In genomic region chr13:21275021-21275814, GRCm38 (mm10) we compare ENCODE assay signal across 8 mouse cellular contexts. TPM values are rescaled to one million over a fixed set of nuclear protein-coding genes. Genes with fewer than 3 reads are reported as not detected.
A peak's percentile ranks its signal among the peaks of the same experiment; 100 is the strongest.
DNase-seq lines count a peak whose midpoint lies in the region; ATAC-seq lines count a peak whose summit lies in the region.

No protein-coding gene starts in this region.

- H3K4me1 ChIP-seq in forebrain, embryonic 12.5 days, result peaks cover 9% of the 10 kb centered on the region
- 0 out of 2 replicates have a peak, but pooled peaks cover 3% of the 10 kb centered on the region for H3K4me1 ChIP-seq in intestine, embryonic 15.5 days (replicated peaks)
- H3K4me1 ChIP-seq in stomach, embryonic 14.5 days (ENCODE audit: control insufficient read depth, insufficient read depth, low read length), result no peaks in the 10 kb centered on the region

- no peaks in the 10 kb centered on the region for H3K36me3 ChIP-seq in forebrain, embryonic 12.5 days (replicated peaks)
- H3K36me3 ChIP-seq in intestine, embryonic 15.5 days, result no peaks in the 10 kb centered on the region
- H3K36me3 ChIP-seq in macrophage (ENCODE audit: inconsistent target), result no peaks in the 10 kb centered on the region
- no peaks in the 10 kb centered on the region for H3K36me3 ChIP-seq in stomach, embryonic 14.5 days (ENCODE audit: control insufficient read depth, insufficient read depth, low read length)

- no peaks in the 10 kb centered on the region for H3K79me2 ChIP-seq in macrophage (ENCODE audit: inconsistent target)

- under 1% methylated on average over 29 of the region's 29 CpGs for whole genome bisulfite sequencing in forebrain, embryonic 12.5 days
- 2% methylated on average over 29 of the region's 29 CpGs for WGBS in intestine, embryonic 15.5 days
- WGBS in macrophage (ENCODE audit: missing documents), result 4% methylated on average over 29 of the region's 29 CpGs
- WGBS in stomach, embryonic 14.5 days, result under 1% methylated on average over 29 of the region's 29 CpGs

- peak overlapping the region; percentile 57 for H3K4me3 ChIP-seq in forebrain, embryonic 12.5 days (replicated peaks)
- H3K4me3 ChIP-seq in intestine, embryonic 15.5 days (replicated peaks), result peak overlapping the region; percentile 40
- peak overlapping the region; percentile 44 for H3K4me3 ChIP-seq in macrophage (ENCODE audit: inconsistent target)
- peak overlapping the region; percentile 64 for H3K4me3 ChIP-seq in stomach, embryonic 14.5 days (ENCODE audit: low read depth, low read length)

- peak; percentile 75 for ATAC-seq in forebrain, embryonic 12.5 days (ENCODE audit: low FRiP score)
- peak; percentile 72 for ATAC-seq in intestine, embryonic 15.5 days
- ATAC-seq in stomach, embryonic 14.5 days (ENCODE audit: insufficient number of reproducible peaks, insufficient read depth, low FRiP score, low read depth), result peak; percentile 64

- peak; percentile 31 to 56 for DNase-seq in left cerebral cortex, adult 18-20 months (ENCODE audit: low spot score in 2 of 2)
- DNase-seq in left cerebral cortex, postnatal 4 days, result no peak
- peak; percentile 88 for DNase-seq in brain, adult 2 months (ENCODE audit: low read depth, low spot score)
- DNase-seq in gastrocnemius, adult 18-20 months (ENCODE audit: low spot score), result no peak

- H3K27me3 ChIP-seq in forebrain, embryonic 12.5 days, result peaks cover 18% of the 10 kb centered on the region
- no peaks in the 10 kb centered on the region for H3K27me3 ChIP-seq in intestine, embryonic 15.5 days (replicated peaks)
- no peaks in the 10 kb centered on the region for H3K27me3 ChIP-seq in stomach, embryonic 14.5 days (ENCODE audit: control insufficient read depth, insufficient read depth, low read length)

- no peaks in the 10 kb centered on the region for H3K9me3 ChIP-seq in forebrain, embryonic 12.5 days
- H3K9me3 ChIP-seq in intestine, embryonic 15.5 days, result no peaks in the 10 kb centered on the region
- no peaks in the 10 kb centered on the region for H3K9me3 ChIP-seq in stomach, embryonic 14.5 days (ENCODE audit: control insufficient read depth, low read depth, low read length)

- 0 out of 2 replicates have a peak overlapping the region, but pooled peaks have one; percentile 25 for H3K27ac ChIP-seq in forebrain, embryonic 12.5 days
- H3K27ac ChIP-seq in intestine, embryonic 15.5 days, result no peak overlapping the region
- no peak overlapping the region for H3K27ac ChIP-seq in macrophage
- H3K27ac ChIP-seq in stomach, embryonic 14.5 days (ENCODE audit: low read length), result no peak overlapping the region

- H3K9ac ChIP-seq in forebrain, embryonic 12.5 days, result peak overlapping the region; percentile 47
- peak overlapping the region; percentile 37; the same call in 1 of the 2 replicates for H3K9ac ChIP-seq in intestine, embryonic 15.5 days
- H3K9ac ChIP-seq in stomach, embryonic 14.5 days (replicated peaks; ENCODE audit: low read depth, low read length), result peak overlapping the region; percentile 4; the same call in 1 of the 2 replicates

- H3K4me2 ChIP-seq in forebrain, embryonic 12.5 days, result peak overlapping the region; percentile 55
- H3K4me2 ChIP-seq in intestine, embryonic 15.5 days (replicated peaks), result peak overlapping the region; percentile 52
- H3K4me2 ChIP-seq in stomach, embryonic 14.5 days (replicated peaks; ENCODE audit: low read depth, low read length), result peak overlapping the region; percentile 50

- intact Hi-C loops in left cerebral cortex, postnatal 4 days (cut with DNase I), result loop anchor here (5.0 kb wide), 2 partner anchors 52 to 103 kb away; no protein-coding TSS in a partner anchor

RNA-seq across cellular contexts. Expression of gene Gpx5, which starts 17.3 kb away (rescaled TPM):
- not detected for total RNA-seq in left cerebral cortex, adult 18-20 months (2021)
- not detected for total RNA-seq in left cerebral cortex, postnatal 4 days (2021)
- not detected in 2 replicates for polyA plus RNA-seq in forebrain, embryonic 12.5 days (2016; fragmentation: Nextera tagmentation; extraction: Ambion mirVana)
- not detected in 2 replicates for polyA plus RNA-seq in intestine, embryonic 15.5 days (2015; fragmentation: Nextera tagmentation; extraction: Ambion mirVana)
- not detected for total RNA-seq in macrophage (2018; cell fraction: chromatin; rRNA removed)
- total RNA-seq in macrophage (2018; cell fraction: cytosol; rRNA removed), result not detected
- total RNA-seq in macrophage (2018; cell fraction: nucleus; rRNA removed), result not detected
- not detected in 3 replicates for polyA plus RNA-seq in macrophage (2018)
- polyA plus RNA-seq in stomach, embryonic 14.5 days (2014; fragmentation: Nextera tagmentation; extraction: Ambion mirVana), result not detected in 2 replicates
- total RNA-seq in gastrocnemius, adult 18-20 months (2021), result not detected

RNA-seq across cellular contexts. Expression of gene Gpx6, which starts 36.7 kb away (rescaled TPM):
- total RNA-seq in left cerebral cortex, adult 18-20 months (2021), result under 1 TPM; 0.33 to 0.37 TPM
- total RNA-seq in left cerebral cortex, postnatal 4 days (2021), result not detected
- not detected in 2 replicates for polyA plus RNA-seq in forebrain, embryonic 12.5 days (2016; fragmentation: Nextera tagmentation; extraction: Ambion mirVana)
- not detected in 2 replicates for polyA plus RNA-seq in intestine, embryonic 15.5 days (2015; fragmentation: Nextera tagmentation; extraction: Ambion mirVana)
- total RNA-seq in macrophage (2018; cell fraction: chromatin; rRNA removed), result not detected
- total RNA-seq in macrophage (2018; cell fraction: cytosol; rRNA removed), result not detected
- not detected for total RNA-seq in macrophage (2018; cell fraction: nucleus; rRNA removed)
- polyA plus RNA-seq in macrophage (2018), result not detected in 3 replicates
- not detected in 2 replicates for polyA plus RNA-seq in stomach, embryonic 14.5 days (2014; fragmentation: Nextera tagmentation; extraction: Ambion mirVana)
- not detected for total RNA-seq in gastrocnemius, adult 18-20 months (2021)

Comparison
In these comparisons a context has a peak if more than half of its experiments do, and no peak if none do; other contexts are left out.
1. DNase-seq: peak in left cerebral cortex, adult 18-20 months (2 of 2) and brain, adult 2 months (single experiment); none in left cerebral cortex, postnatal 4 days (single experiment) and gastrocnemius, adult 18-20 months (single experiment).
2. Peak in every context shown above with its lines, with median percentiles within 50 percentile points of each other: ATAC-seq, H3K4me2 ChIP-seq, H3K4me3 ChIP-seq and H3K9ac ChIP-seq.